Mouse (Mus musculus) C2C12 (cell line): ENCODE measurements around the gene T.

Experiments
- CEBPB ChIP-seq: IDR thresholded peaks from one replicate; pipeline ENCODE4 v1.6.1; 2011; ENCODE audit warnings: low read depth, mild to moderate bottlenecking, control low read depth, moderate library complexity
- CTCF ChIP-seq: IDR thresholded peaks from one replicate; pipeline ENCODE4 v1.5.1; 2011; ENCODE audit not compliant: control insufficient read depth, insufficient read depth, insufficient read length
- MAX ChIP-seq: IDR thresholded peaks from one replicate; pipeline ENCODE4 v1.6.1; 2011; ENCODE audit warnings: mild to moderate bottlenecking, control low read depth
- MYOD1 ChIP-seq: IDR thresholded peaks from one replicate; pipeline ENCODE4 v1.6.1; 2011; ENCODE audit warnings: low read depth; ENCODE audit not compliant: control insufficient read depth, insufficient read length
- MYOG ChIP-seq: IDR thresholded peaks from one replicate; pipeline ENCODE4 v1.6.1; 2011; ENCODE audit not compliant: control insufficient read depth, insufficient read length; ENCODE audit errors: extremely low read depth
- USF1 ChIP-seq: IDR thresholded peaks from one replicate; pipeline ENCODE4 v1.6.1; 2011; ENCODE audit warnings: low read depth, mild to moderate bottlenecking, control low read depth, moderate library complexity

DNA sequence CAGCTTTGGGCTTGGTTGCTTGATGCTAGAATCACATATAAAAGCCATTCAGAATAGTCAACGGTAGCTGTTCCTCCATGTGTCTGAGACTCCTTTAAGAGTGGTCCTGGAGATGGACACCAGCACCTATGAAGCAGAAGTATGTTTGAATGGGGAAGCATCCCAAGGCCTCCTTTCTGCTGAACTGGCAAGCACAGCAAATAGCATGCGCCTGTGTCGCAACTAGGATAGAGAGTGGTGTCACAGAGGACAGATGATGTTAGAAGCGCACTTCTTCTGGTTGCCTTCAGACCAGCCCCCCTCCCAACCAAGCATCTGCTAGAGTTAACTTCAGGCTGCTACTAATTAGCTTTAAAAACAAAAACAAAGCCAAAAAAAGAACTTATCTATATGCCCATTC is 43.7 kb upstream of the T start:
- no peak for TF ChIP-seq USF1
- TF ChIP-seq CTCF: no peak
- no peak for TF ChIP-seq MYOG
- no peak for TF ChIP-seq MAX
- no peak for TF ChIP-seq MYOD1
- no peak for TF ChIP-seq CEBPB
